Mouse (Mus musculus) C2C12 (cell line): ENCODE measurements at regions not wholly inside any gene's neighbourhood (a gene's known extent, or its start where the extent isn't known, plus 50 kb on each side); places are given as distances from the start of the nearest gene placed in this dataset.

Experiments
- CTCF ChIP-seq: IDR thresholded peaks from one replicate; pipeline ENCODE4 v1.5.1; 2011; ENCODE audit not compliant: control insufficient read depth, insufficient read depth, insufficient read length
- MAX ChIP-seq: IDR thresholded peaks from one replicate; pipeline ENCODE4 v1.6.1; 2011; ENCODE audit warnings: mild to moderate bottlenecking, control low read depth
- USF1 ChIP-seq: IDR thresholded peaks from one replicate; pipeline ENCODE4 v1.6.1; 2011; ENCODE audit warnings: low read depth, mild to moderate bottlenecking, control low read depth, moderate library complexity

DNA sequence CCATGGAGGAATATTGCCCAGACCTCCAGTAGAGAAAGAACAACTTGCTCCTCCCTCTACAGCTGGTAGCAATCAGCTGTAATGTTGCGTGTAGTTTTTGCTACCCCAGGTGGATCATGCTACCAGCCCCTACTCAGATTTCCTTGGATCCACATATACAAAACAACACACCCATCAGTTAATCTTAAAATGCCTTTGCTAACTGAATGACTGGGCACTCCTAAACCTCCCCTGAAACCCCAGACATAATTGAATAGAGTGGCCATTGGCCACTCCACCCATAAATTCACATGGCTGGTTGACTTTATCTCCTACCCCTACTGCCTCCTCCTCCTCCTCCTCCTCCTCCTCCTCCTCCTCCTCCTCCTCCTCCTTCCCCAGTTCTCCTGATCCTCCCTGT lies 1494.7 kb upstream of the Gm6569 start:
- TF ChIP-seq CTCF, result no peak
- TF ChIP-seq MAX, result no peak
- no peak for TF ChIP-seq USF1
